Mouse (Mus musculus) midbrain, postnatal 0 days (tissue): ENCODE data around the gene Tnxb. TPM values are rescaled to one million over a fixed set of nuclear protein-coding genes. Genes with fewer than 3 reads are reported as not detected.
"Not testable (repeated sequence)": the region's sequence is repeated elsewhere in the genome, so short reads cannot be mapped to it uniquely, and the experiment has no call there.

Experiments used
- ATAC-seq: fragments of 200-750 bp; cut with Nextera tagmentation; 2 replicates; pipeline ENCODE4 v1.8.0; 2017; ENCODE audit warnings: moderate number of reproducible peaks, mild to moderate bottlenecking, moderate TSS enrichment, moderate library complexity; ENCODE audit not compliant: low FRiP score
- DNase-seq: peaks from one replicate; pipeline ENCODE4 v3.0.0-alpha.2; 2015; ENCODE audit warnings: low spot score
- H3K27ac ChIP-seq: fragments of 300-500 bp; sonication (generic); 2 replicates; pipeline ENCODE4 v1.5.1; 2014; ENCODE audit warnings: low read depth, mild to moderate bottlenecking, low read length, mixed read lengths
- H3K27me3 ChIP-seq: fragments of 300-500 bp; sonication (generic); 2 replicates; pipeline ENCODE4 v1.6.1; 2014; ENCODE audit warnings: low read length, control low read depth, mixed read lengths; ENCODE audit not compliant: insufficient read depth
- H3K36me3 ChIP-seq: fragments of 300-500 bp; sonication (generic); 2 replicates; pipeline ENCODE4 v1.6.1; 2014; ENCODE audit warnings: low read length, control low read depth, mixed read lengths; ENCODE audit not compliant: insufficient read depth
- H3K4me1 ChIP-seq: fragments of 300-500 bp; sonication (generic); 2 replicates; pipeline ENCODE4 v1.6.1; 2014; ENCODE audit warnings: mild to moderate bottlenecking, control low read depth, antibody characterized with exemption, low read length, mixed read lengths; ENCODE audit not compliant: insufficient read depth
- H3K4me2 ChIP-seq: fragments of 300-500 bp; sonication (generic); 2 replicates; pipeline ENCODE4 v1.6.1; 2014; ENCODE audit warnings: low read depth, mild to moderate bottlenecking, low read length, mixed read lengths; ENCODE audit not compliant: poor library complexity, severe bottlenecking
- H3K4me3 ChIP-seq: fragments of 300-500 bp; sonication (generic); 2 replicates; pipeline ENCODE4 v1.5.1; 2014; ENCODE audit warnings: low read depth, mild to moderate bottlenecking, low read length, moderate library complexity
- H3K9ac ChIP-seq: fragments of 300-500 bp; sonication (generic); replicated peaks from 2 replicates; pipeline ENCODE4 v1.6.1; 2014; ENCODE audit warnings: mild to moderate bottlenecking, low read length, moderate library complexity, mixed read lengths; ENCODE audit not compliant: poor library complexity, severe bottlenecking
- H3K9me3 ChIP-seq: fragments of 300-500 bp; sonication (generic); 2 replicates; pipeline ENCODE4 v1.6.1; 2016; ENCODE audit warnings: low read length, control low read depth
- CTCF ChIP-seq: IDR thresholded peaks from 2 replicates; pipeline ENCODE4 v1.5.1; 2016; ENCODE audit warnings: antibody characterized with exemption, mild to moderate bottlenecking
- WGBS: fragments of 180-500 bp; shearing (Covaris S2); extraction: QIAGEN DNeasy Blood & Tissue Kit; methylation state at CpG from one replicate; pipeline ENCODE4 v1.1.7; 2014; 5-methylcytosine and 5-hydroxymethylcytosine counted together
- polyA plus RNA-seq: library from polyadenylated mRNA; unstranded; fragments of >200 nt; fragmentation: Nextera tagmentation; extraction: Ambion mirVana; gene quantifications from 2 replicates; pipeline ENCODE4 v1.2.1, GENCODE M21; 2015
- total RNA-seq: library from RNA; depleted of rRNA; stranded (reverse); fragments of >200 nt; gene quantifications from 2 replicates; pipeline ENCODE4 v1.2.3, GENCODE M21; 2014

Gene Tnxb
- total and polyA plus RNA-seq, 2 experiments from 2014 or later: 0.30 to 3.5 TPM

DNA sequence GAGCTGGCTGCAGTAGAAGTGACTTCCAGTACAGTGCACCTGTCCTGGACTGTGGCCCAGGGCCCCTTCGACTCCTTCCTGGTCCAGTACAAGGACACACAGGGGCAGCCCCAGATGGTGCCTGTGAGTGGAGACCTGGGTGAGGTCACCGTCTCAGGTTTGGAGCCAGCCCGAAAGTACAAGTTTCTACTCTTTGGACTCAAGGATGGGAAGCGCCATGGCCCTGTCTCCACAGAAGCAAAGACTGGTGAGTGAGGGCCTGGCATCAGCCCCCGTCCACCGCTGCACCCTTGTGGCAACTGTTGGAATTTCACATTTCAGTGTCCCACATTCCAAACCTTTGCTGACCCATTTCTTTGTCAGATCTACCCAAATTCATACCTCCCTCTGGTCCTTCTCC lies 42.6 kb downstream of the Tnxb start:
- DNase-seq (peak; percentile 15), ATAC-seq (no peak)
- no peaks in the 10 kb centered on the region for H3K9me3 ChIP-seq
- 41% methylated on average over 6 of the region's 6 CpGs for WGBS
- H3K4me1 ChIP-seq: no peaks in the 10 kb centered on the region
- no peak overlapping the region for H3K4me2 ChIP-seq
- H3K9ac ChIP-seq: no peak overlapping the region
- TF ChIP-seq CTCF: peak; percentile 60
- no peak overlapping the region for H3K4me3 ChIP-seq
- no peaks in the 10 kb centered on the region for H3K36me3 ChIP-seq
- H3K27me3 ChIP-seq: no peaks in the 10 kb centered on the region
- H3K27ac ChIP-seq: no peak overlapping the region

DNA sequence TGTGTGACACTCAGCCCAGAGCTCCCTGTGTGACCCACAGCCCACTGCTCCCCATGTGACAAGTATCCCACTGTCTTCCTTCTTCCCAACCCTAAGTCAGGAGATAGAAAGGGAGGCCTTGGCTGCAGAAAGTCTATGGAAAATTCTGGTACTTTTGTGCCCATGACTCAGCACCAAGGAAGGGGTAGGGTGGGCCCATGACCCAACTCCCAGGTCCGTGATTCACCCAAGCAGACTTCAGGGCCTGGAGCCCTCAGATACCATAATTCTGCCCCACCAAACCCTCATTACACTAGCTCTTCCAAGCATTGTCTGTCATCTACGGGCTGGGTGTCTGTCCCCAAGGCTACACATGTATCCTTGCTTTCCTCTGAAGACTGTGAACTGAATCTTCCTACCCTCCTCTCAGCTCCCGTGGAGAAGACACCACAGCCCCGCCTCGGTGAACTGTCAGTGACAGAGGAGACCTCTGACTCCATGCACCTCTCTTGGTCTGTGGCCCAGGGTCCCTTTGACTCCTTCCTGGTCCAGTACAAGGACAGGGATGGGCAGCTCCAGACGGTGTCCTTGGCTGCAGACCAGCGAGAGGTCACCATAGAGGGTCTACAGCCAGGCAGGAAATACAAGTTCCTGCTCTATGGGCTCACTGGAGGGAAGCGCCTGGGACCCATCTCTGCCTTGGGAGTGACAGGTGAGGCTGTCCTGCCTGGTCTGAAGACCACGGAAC lies 44.0 kb downstream of the Tnxb start:
- 79% methylated on average over 9 of the region's 9 CpGs for WGBS
- H3K9me3 ChIP-seq, H3K4me3 ChIP-seq, H3K36me3 ChIP-seq, H3K27me3 ChIP-seq, H3K4me1 ChIP-seq, H3K9ac ChIP-seq, H3K27ac ChIP-seq, ATAC-seq, H3K4me2 ChIP-seq, DNase-seq: not testable (repeated sequence)

DNA sequence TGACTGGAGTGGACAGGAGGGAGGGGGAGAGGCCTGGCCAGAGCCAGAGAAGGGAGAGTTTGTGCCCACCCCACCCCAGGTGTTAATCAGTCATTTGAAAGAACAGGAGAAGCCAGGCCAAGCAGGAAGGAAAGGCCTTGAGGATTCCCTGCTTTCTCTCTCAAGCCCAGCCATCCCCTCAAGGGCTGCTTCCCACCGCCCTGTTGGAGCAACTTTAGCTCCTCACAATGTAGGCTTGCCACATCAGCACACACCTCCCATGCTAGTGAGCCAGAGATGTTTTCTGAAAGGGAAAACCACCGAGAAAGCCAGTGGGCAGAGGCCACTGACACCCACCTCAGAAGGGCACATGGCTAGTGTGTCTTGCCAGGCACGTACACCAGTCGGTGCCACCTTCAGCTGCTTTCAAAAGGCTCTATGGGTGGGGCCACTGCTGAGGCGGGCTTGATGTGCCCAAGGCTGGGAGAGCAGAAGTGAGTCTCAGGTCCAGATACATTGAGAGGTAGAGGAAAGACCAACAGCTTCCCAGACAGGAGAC lies 44.6 kb downstream of the Tnxb start:
- not testable (repeated sequence) for H3K9me3 ChIP-seq, DNase-seq, H3K36me3 ChIP-seq, H3K4me1 ChIP-seq, H3K4me2 ChIP-seq, H3K27me3 ChIP-seq, H3K27ac ChIP-seq, H3K4me3 ChIP-seq, ATAC-seq, H3K9ac ChIP-seq
- WGBS: 86% methylated on average over 5 of the region's 5 CpGs

GRCm38 (mm10) chr17:34715451-34715850 lies 45.1 kb downstream of the Tnxb start:
- H3K27ac ChIP-seq, H3K9me3 ChIP-seq, H3K4me3 ChIP-seq, H3K4me2 ChIP-seq, H3K27me3 ChIP-seq, H3K9ac ChIP-seq, DNase-seq, ATAC-seq, H3K4me1 ChIP-seq, H3K36me3 ChIP-seq: not testable (repeated sequence)
- WGBS: 77% methylated on average over 6 of the region's 7 CpGs

DNA sequence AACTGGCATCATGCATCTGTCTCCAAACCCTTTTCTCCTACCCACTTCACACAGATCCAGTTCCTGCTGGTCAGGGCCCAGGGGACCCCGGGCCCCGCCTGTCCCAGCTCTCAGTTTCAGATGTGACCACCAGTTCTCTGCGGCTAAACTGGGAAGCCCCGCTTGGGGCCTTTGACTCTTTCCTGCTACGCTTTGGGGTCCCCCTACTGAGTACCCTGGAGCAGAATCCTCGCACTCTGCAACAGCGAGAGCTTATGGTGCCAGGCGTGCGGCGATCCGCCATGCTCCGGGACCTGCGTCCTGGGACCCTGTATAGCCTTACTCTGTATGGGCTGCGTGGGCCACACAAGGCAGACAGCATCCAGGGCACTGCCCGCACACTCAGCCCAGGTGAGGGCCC lies 45.9 kb downstream of the Tnxb start:
- Histone ChIP-seq H3K4me3 (no peak overlapping the region), H3K9ac (no peak overlapping the region), H3K27ac (no peak overlapping the region), H3K9me3 (no peaks in the 10 kb centered on the region), H3K36me3 (no peaks in the 10 kb centered on the region), H3K4me1 (no peaks in the 10 kb centered on the region), H3K4me2 (no peak overlapping the region), H3K27me3 (no peaks in the 10 kb centered on the region)
- WGBS: 88% methylated on average over 15 of the region's 15 CpGs
- ATAC-seq (no peak), DNase-seq (no peak)
- TF ChIP-seq CTCF: no peak

- no peaks in the 10 kb centered on the region for H3K4me1 ChIP-seq
- H3K36me3 ChIP-seq: no peaks in the 10 kb centered on the region
- no peak for TF ChIP-seq CTCF
- H3K27me3 ChIP-seq: no peaks in the 10 kb centered on the region
- no peak overlapping the region for H3K4me3 ChIP-seq
- no peak overlapping the region for H3K9ac ChIP-seq
- 84% methylated on average over 11 of the region's 11 CpGs for WGBS
- no peak overlapping the region for H3K27ac ChIP-seq
- H3K9me3 ChIP-seq: no peaks in the 10 kb centered on the region
- no peak for ATAC-seq
- no peak for DNase-seq
- no peak overlapping the region for H3K4me2 ChIP-seq
These were observed 47.1 kb downstream of the Tnxb start for GRCm38 (mm10) chr17:34717401-34717800.

GRCm38 (mm10) chr17:34719886-34720285 lies 49.6 kb downstream of the Tnxb start:
- H3K4me1 ChIP-seq, H3K4me2 ChIP-seq, H3K27me3 ChIP-seq, H3K9ac ChIP-seq, ATAC-seq, H3K36me3 ChIP-seq, H3K27ac ChIP-seq, H3K4me3 ChIP-seq, H3K9me3 ChIP-seq: not testable (repeated sequence)
- DNase-seq: peak; percentile 6
- 66% methylated on average over 6 of the region's 8 CpGs for WGBS

DNA sequence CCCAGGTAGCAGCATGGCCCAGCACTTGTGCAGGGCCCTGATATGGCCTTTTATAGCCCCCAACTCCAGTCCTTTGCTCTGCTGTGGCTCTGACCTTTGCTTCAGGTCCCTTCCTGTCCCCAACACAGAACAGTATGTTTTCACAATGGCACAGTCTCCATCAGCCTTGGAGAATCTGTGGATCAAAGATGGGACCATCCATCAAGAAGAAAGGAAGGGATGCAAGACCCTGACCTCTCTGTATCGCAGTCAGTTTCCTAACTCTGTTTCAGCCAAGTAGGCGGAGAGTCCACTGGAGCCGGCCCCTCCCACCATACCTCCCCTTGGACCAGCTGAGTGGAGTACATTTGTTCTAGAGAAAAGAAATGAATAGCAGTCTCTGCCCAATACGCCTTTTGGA lies 51.9 kb downstream of the Tnxb start:
- H3K9me3 ChIP-seq, H3K4me2 ChIP-seq, DNase-seq, ATAC-seq, H3K36me3 ChIP-seq, H3K4me1 ChIP-seq, H3K27ac ChIP-seq, H3K4me3 ChIP-seq, H3K9ac ChIP-seq, H3K27me3 ChIP-seq: not testable (repeated sequence)
- WGBS: 100% methylated on average over 1 of the region's 4 CpGs
